Mouse (Mus musculus) brain, embryonic 14.5 days (tissue): ENCODE data around the gene Gsta1.

Experiments used
- CTCF ChIP-seq: fragments of 200-500 bp; IDR thresholded peaks from 2 replicates; pipeline ENCODE4 v1.5.1; 2012; ENCODE audit warnings: inconsistent platforms, mild to moderate bottlenecking, moderate library complexity, borderline replicate concordance; ENCODE audit not compliant: insufficient read depth, insufficient read length; ENCODE audit errors: extremely low read depth
- POLR2A ChIP-seq: fragments of 200-500 bp; IDR thresholded peaks from 2 replicates; pipeline ENCODE4 v1.6.1; 2012; ENCODE audit warnings: mild to moderate bottlenecking, inconsistent platforms, borderline replicate concordance; ENCODE audit not compliant: poor library complexity, insufficient read depth, insufficient read length, severe bottlenecking; ENCODE audit errors: extremely low read depth

GRCm38 (mm10) chr9:78223221-78223902 is 7.1 kb upstream of the Gsta1 start:
- no peak for TF ChIP-seq CTCF
- no peak for TF ChIP-seq POLR2A
